Mouse (Mus musculus) kidney, postnatal 14 days (tissue): ENCODE measurements around the gene Dxo.
A peak's percentile ranks its signal among the peaks of the same experiment; 100 is the strongest.

Experiments used
- DNase-seq: peaks from one replicate; pipeline ENCODE4 v3.0.0; 2022; ENCODE audit warnings: mixed read lengths

Dxo gene

DNA sequence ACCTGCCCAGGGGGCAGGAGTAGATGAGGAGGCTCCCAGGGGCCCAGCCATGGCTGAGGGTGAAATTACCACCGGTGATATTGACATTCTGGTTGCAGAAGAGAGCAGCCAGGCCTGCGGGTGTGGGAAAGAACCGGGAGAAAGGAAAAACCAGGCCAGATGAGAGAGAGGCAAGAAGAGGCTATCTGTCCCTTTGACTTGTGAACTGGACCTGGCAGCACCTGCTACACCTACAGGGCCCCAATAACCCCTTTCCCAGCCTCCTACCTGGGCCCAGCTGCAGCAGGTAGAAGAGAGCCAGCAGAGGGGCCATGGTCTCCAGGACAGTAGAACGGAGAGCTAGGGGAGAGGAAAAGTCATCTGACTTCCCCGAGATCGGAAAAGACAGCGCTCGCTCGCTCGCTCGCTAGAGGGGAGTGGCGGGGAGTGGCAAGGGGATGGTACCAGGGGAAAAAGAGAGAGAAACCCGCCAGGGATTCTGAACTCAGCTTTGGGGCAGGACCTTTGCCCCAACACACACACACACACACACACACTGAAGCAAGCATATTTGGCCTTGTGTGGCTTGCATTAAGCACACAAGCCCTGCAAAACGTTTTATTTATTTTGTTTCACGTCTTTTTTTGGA lies 45.0 kb downstream of the Dxo start, which contains the start of gene Gm20547:
Gene Gm20547, minus strand, starts transcription at position 360 of the 628 bp plus-strand sequence.
- DNase-seq = peak; percentile 45

- DNase-seq = no peak
These were observed 46.5 kb downstream of the Dxo start for GRCm38 (mm10) chr17:34883332-34883731.

DNA sequence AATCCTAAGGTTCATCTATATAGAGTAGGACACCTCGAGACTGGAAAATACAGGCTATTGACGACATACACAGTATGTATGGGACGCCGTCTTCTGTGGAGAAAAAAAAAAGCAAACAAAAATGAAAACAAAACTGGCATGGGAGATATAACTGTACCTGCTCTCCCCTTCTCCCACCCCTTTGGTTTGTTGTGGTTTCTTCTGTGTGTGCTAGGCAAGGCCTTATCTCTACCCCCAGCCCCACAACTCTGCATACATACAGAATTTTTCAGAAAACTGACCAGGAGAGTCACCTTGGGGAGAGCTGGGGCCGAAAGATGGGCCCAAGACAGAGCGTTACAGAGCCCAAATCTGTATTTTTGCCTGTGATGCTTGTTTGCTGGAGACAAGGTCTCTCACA lies 47.9 kb downstream of the Dxo start:
- no peak for DNase-seq

GRCm38 (mm10) chr17:34885615-34886014 lies 48.8 kb downstream of the Dxo start:
- no peak for DNase-seq

DNA sequence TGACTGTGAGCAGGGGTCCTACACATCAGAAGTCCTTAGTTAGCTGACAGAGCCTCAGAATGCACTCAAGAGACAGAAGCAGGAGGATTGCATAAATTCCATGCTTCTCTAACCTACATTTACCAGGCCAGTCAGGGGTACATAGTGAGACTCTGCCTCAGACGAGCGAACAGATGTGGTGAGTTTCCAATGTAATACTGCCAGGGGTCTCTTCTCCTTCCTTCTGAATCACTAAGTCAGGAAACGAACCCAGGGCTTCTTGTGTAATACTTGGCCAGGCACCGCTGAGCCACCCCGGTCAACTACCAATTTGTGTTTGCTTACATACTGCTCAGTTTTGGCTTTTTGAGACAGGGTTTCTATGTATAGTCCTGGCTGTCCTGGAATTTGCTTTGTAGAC lies 51.1 kb downstream of the Dxo start:
- DNase-seq = no peak
